Mouse (Mus musculus) lung, postnatal 25 days (tissue): ENCODE measurements around the gene Tubb2b.

Experiments used
- DNase-seq: peaks from one replicate; pipeline ENCODE4 v3.0.0; 2022; ENCODE audit warnings: low spot score

Gene Tubb2b

DNA sequence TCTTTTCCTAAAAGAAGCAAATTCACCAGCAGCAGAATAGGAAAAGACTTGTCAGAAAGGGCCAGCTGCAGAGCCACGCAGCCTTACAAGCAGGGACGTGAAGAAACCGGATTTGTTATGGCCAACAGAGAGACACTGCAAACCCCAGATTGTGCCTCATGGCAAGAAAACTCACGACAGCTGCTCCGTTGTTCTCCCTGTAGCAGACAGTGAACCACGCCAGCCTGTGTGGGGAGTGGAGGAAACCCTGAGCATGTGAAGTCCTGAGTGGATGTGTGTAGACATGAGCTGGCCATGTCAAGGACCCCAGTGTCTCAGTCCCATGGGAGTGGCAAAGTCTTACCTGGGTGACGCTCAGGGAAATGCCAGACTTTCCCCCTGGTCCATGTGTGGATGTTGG lies 6.3 kb upstream of the Tubb2b start:
- no peak for DNase-seq

DNA sequence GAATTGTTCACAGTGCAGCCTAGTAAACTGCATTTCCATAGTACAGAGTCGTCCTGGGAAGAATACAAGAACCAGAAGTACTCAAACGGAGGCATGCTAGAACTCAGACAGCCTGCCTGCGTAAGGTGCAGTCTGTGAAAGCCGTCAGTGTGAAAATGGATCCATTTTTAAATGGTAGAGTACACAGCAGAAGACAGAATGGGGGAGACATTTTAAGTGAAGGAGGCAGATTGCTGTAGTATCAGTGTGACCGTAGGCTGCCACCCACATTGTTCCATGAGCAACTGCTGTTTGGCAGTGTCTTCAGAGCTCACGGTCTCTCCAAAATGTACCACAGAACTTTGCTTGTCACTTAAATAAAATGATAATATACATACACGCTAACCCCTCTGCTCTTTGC lies 4.0 kb upstream of the Tubb2b start:
- DNase-seq: no peak

DNA sequence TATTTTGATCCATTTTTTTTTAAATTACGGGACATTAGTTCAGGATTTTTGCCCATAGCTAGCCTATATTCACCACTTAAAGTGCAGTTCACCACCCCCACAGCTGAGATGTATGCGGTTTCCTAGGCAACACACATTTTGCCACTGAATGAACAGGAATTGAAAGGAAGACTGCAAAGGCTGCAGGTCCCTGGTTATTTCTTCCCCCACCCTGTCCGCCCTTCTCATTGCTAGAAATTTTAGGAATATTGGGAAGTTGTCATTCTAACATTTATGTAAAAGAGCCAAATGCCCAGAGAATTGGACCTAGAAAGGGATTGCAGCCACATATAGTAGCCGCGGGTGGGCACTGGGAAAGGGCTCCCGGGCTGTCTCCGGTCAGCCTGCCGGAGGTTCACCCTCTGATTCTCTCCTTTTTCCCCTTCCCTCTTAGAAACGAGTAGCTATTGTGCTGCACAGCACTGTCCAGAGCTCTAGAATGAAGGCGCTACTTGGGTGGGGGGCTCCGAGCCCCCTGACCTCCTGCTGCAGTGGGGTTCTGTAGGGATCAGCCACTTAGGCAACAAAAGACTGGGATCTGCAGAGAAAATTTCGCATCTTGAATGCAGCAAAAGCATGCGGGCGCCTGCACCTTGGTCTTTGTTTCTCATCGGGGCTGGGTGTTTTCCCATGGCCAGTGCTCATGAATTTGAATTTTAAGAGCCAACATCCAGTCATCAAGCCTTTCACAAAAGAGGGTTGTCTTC lies 3.2 kb upstream of the Tubb2b start:
- DNase-seq: no peak

- no peak for DNase-seq
Measured at GRCm38 (mm10) chr13:34132875-34133274, 2.6 kb upstream of the Tubb2b start.

DNA sequence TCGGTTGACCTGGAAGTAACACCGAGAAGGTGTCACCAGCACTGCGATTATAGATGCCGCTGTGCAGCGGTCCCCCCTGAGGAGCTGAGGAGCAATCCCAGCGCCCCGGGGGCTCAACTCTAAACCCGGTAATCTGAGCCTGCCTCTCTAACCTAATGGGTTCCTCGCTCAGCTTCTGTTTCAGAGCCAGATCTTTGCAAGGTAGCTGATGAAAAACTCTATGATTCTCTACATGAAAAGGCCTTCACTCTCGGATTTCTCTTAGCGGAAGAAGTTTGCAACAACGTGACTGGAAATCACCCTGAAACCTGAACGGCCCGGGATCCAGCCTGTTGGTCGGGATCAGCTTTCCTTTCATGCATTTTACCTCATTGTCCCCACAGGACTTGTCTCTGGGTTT lies 2.0 kb upstream of the Tubb2b start:
- no peak for DNase-seq

DNA sequence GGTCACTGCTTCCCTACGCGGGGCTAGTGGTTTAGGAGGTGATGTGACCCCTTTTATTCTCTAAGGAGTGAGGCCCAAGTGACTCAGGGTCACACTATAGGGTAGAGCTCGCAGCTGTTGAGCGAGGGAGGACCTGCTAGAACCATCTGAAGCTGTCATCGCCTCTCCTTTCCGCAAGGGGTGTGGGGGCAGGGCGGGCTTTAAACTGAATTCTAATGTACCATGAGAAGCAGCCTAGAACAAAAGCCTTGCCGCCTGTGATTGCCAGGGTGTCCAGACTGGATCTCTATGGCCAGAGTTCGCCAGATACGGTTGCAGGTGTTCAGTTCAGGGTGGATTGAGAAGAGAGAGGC lies 1.4 kb upstream of the Tubb2b start:
- DNase-seq: no peak

DNA sequence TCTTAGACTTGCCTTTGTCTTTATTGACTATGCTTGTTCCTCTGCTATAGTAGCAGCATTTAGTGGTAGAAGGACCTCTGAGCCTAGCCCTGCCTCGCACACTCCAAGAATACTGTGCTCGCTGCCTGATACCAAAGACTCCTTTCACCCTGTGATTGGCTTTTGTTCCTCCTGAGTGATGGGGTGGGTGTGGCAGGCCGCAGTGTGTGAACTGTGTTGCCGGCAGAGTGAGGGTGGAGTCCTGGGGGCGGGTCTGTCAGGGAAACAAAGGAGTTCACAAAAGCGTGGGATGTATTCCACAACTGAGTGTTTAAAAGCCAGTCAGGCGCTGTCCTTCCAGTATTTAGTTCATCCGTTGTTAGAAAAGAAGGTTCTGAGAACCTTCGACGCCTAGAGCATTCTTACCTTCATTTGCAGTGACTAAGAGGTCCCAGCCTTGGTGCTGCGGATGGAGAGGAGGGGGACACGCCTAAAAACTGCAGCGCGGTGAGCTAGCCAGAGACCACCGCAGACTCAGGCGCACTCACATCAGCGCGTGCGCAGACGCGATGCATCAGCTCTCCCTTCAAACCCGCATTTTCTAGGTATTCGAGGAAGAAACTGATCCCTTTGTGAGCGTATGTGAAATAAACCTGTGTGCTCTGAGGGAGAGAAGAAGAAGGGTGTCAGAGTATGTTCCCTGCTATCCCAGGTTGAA lies 893 bp upstream of the Tubb2b start:
- peak; percentile 50 for DNase-seq

GRCm38 (mm10) chr13:34129485-34130225 lies 611 bp downstream of the Tubb2b start:
- DNase-seq: peak; percentile 31

DNA sequence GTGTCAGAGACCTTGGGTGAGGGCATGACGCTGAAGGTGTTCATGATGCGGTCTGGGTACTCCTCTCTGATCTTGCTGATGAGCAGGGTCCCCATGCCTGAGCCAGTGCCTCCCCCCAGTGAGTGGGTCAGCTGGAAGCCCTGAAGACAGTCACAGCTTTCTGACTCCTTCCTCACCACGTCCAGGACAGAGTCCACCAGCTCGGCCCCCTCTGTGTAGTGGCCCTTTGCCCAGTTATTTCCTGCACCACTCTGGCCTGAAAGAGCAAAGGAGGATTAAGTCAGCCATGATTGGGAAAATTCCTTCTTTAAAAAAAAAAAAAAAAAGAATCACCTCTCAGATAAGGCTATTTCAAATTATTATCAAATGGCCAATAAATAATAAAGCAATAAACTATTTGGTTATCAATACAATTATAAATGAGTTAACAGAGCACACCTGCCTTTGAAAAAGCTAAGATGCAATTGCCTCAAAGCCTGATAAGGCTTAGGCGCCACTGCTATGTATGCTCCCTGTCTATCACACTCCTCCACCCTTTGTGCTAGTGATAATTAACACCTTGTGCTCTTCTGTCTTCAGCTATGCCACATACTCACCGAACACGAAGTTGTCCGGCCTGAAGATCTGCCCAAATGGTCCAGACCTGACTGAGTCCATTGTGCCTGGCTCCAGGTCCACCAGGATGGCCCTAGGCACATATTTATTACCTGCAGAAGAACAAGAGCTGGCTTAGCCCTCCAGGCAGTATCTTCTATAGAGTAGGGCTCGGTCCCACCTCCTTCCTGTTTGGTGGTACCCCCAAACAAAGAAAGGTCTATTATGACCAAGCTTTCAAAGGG lies 1.8 kb downstream of the Tubb2b start:
- no peak for DNase-seq

DNA sequence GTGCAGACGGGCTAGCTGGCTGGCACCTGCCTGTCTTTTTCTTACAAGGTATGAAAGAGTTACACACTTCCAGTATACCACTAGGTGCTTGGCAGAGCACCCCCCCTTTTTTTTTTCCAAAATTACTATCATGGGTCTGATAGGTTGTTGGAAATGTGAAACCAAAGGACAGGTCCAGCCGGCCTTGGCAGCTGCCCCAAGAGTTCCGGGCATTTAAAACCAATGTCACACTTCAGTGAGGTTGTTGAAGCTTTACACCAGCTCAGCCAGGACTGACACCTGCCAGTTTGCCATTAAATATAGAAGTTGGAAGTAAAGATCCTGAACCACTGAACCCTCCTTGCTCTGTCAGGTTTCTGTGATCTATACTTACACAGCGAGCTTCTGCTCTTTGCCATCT lies 4.6 kb downstream of the Tubb2b start:
- no peak for DNase-seq

DNA sequence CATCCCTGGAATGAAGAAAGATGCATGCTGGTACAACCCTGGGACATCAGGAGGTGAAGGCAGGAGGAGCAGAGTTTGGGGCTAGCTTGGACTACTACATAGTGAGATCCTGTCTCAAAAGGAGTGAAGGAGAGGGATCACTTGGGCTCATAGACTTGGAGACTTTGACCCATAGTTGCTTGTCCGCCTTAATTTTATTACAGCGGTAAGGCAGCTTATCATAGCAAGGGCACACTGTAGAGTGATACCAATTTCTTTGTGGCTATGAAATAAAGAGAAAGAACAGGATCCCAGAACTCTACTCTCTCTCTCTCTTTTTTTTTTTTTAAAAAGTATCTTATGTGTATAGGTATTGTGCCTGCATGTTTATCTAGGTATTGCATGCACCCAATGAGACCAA lies 9.7 kb downstream of the Tubb2b start:
- no peak for DNase-seq

GRCm38 (mm10) chr13:34119406-34119805 lies 10.9 kb downstream of the Tubb2b start:
- DNase-seq: no peak

- no peak for DNase-seq
Measured at GRCm38 (mm10) chr13:34118816-34119215, 11.4 kb downstream of the Tubb2b start.

GRCm38 (mm10) chr13:34116508-34116907 lies 13.8 kb downstream of the Tubb2b start:
- no peak for DNase-seq

GRCm38 (mm10) chr13:34114654-34115053 lies 15.6 kb downstream of the Tubb2b start:
- no peak for DNase-seq

- DNase-seq: no peak
Measured at GRCm38 (mm10) chr13:34113086-34113485, 17.2 kb downstream of the Tubb2b start.

GRCm38 (mm10) chr13:34112369-34113081 lies 17.7 kb downstream of the Tubb2b start:
- peak; percentile 65 for DNase-seq

- no peak for DNase-seq
Measured at GRCm38 (mm10) chr13:34111878-34112277, 18.4 kb downstream of the Tubb2b start.

GRCm38 (mm10) chr13:34111019-34111418 lies 19.2 kb downstream of the Tubb2b start:
- DNase-seq: no peak

DNA sequence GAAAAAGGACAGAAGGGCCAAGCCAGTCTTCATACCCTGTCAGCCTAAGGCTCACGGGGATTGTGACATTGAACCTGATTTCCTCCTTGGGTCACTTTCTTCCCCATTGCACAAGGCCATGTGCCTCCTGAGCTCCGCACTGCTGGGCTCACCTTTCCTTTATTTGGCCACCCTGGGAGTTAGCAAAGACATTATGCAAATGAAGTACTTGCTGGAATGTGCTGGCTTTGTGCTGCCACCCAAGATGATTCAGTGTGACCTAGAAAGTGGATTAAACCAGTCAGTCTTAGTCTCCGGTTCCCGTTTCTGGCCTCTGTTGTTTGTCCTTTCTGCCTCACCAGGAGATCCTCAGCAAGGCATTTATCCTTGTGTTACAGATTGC lies 20.6 kb downstream of the Tubb2b start:
- DNase-seq: peak; percentile 55

DNA sequence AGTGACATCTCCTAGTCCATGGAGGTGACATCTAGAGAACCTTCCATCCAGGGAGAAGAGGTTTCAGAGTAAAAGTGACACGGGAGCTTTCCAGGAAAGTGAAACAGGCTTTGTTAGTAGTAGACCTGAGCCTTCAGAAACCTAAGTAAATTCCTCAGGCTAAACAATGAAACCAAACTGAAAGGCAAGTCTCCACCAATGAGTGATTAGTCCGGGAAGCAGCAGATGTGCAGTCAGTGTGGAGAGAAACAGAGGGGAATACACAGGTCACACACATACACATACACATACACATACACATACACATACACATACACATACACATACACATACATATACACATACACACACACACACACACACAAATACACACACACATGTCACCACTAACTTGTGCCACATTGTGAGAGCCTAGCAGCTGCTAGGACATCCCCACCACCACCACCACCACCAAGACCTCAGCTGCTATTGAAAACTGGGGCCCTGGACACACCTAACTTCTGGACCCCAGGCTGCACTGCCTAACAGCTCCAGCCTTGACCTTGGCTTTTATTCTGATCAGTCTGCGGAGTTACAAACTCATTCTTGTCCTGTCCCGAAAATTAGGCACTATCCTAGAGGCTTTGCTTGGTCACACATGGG lies 21.1 kb downstream of the Tubb2b start:
- no peak for DNase-seq
